9 mouse cellular contexts compared by ENCODE assay signal in the genomic region with DNA sequence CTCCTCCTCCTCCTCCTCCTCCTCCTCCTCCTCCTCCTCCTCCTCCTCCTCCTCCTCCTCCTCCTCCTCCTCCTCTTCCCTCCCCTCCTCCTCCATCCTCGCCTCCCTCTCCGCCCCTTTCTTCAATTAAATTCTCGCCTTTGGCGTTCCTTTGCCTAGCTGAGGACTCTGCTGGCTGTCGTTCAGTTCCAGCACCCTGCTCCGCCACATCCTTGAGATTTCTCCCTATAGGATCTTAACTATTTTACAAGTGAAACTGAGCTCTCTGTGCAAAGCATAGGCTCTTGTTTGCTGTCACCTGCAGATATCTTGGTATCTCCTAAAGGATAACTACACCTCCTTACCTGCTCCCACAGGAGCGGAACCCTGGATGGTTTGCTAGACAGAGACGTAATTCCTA.
DNase-seq lines count a peak whose midpoint lies in the region; ATAC-seq lines count a peak whose summit lies in the region.
"Had no signal": no experiment of that assay in that cellular context is flagged by ENCODE, and none has a peak within 500 bp of the region (broad histone marks: within the 10 kb centered on the region; RNA-seq: fewer than 3 reads in every experiment).

No protein-coding gene starts in this region.

- WGBS in kidney, embryonic 14.5 days = 25% methylated on average over 4 of the region's 8 CpGs
- 18% methylated on average over 7 of the region's 8 CpGs for WGBS in embryonic facial prominence, embryonic 12.5 days
- 24% methylated on average over 6 of the region's 8 CpGs for WGBS in hindbrain, embryonic 15.5 days
- WGBS in midbrain, embryonic 14.5 days = 19% methylated on average over 7 of the region's 8 CpGs

- H3K36me3 ChIP-seq in kidney, embryonic 14.5 days (ENCODE audit: control insufficient read depth, insufficient read depth, low read length) = no peaks in the 10 kb centered on the region
- no peaks in the 10 kb centered on the region for H3K36me3 ChIP-seq in embryonic facial prominence, embryonic 12.5 days
- no peaks in the 10 kb centered on the region for H3K36me3 ChIP-seq in hindbrain, embryonic 15.5 days
- no peaks in the 10 kb centered on the region for H3K36me3 ChIP-seq in midbrain, embryonic 14.5 days (ENCODE audit: control insufficient read depth, insufficient read depth, low read length)

- peak overlapping the region; percentile 43 for H3K4me3 ChIP-seq in kidney, embryonic 14.5 days (ENCODE audit: low read length)
- H3K4me3 ChIP-seq in embryonic facial prominence, embryonic 12.5 days = peak overlapping the region; percentile 46
- H3K4me3 ChIP-seq in hindbrain, embryonic 15.5 days = peak overlapping the region; percentile 36
- H3K4me3 ChIP-seq in midbrain, embryonic 14.5 days (replicated peaks; ENCODE audit: low read depth, low read length) = peak overlapping the region; percentile 30

- no peaks in the 10 kb centered on the region for H3K27me3 ChIP-seq in kidney, embryonic 14.5 days (ENCODE audit: control insufficient read depth, insufficient read depth, low read length)
- no peaks in the 10 kb centered on the region for H3K27me3 ChIP-seq in embryonic facial prominence, embryonic 12.5 days
- H3K27me3 ChIP-seq in hindbrain, embryonic 15.5 days = no peaks in the 10 kb centered on the region
- H3K27me3 ChIP-seq in midbrain, embryonic 14.5 days (ENCODE audit: control insufficient read depth, insufficient read depth, low read length) = no peaks in the 10 kb centered on the region
- H3K27me3 ChIP-seq: Patski had no signal

- DNase-seq in kidney, postnatal 10 days = no peak
- peak; percentile 45 for DNase-seq in midbrain, embryonic 14.5 days
- DNase-seq in layer of hippocampus, adult 8-10 months (ENCODE audit: low spot score in 2 of 2) = no peak
- DNase-seq in right cerebral cortex, adult 2 months (ENCODE audit: low spot score in 2 of 2) = no peak

- peak overlapping the region; percentile 83 for H3K4me2 ChIP-seq in kidney, embryonic 14.5 days (replicated peaks; ENCODE audit: low read depth, low read length)
- peak overlapping the region; percentile 78 for H3K4me2 ChIP-seq in embryonic facial prominence, embryonic 12.5 days (replicated peaks)
- peak overlapping the region; percentile 69 for H3K4me2 ChIP-seq in hindbrain, embryonic 15.5 days
- H3K4me2 ChIP-seq in midbrain, embryonic 14.5 days (ENCODE audit: low read length) = peak overlapping the region; percentile 71

- ATAC-seq in kidney, embryonic 14.5 days (ENCODE audit: low FRiP score, low TSS enrichment) = peak; percentile 47; the same call in 1 of the 2 replicates
- ATAC-seq in embryonic facial prominence, embryonic 12.5 days (ENCODE audit: insufficient number of reproducible peaks, insufficient read depth, low FRiP score, low TSS enrichment) = no peak
- ATAC-seq in hindbrain, embryonic 15.5 days (ENCODE audit: low FRiP score, low read depth) = no peak
- ATAC-seq in midbrain, embryonic 14.5 days (ENCODE audit: low FRiP score, low TSS enrichment) = no peak
- ATAC-seq in CD4-positive, CD25-positive, alpha-beta regulatory T cell, adult 4 months = no peak

- H3K9ac ChIP-seq in kidney, embryonic 14.5 days (ENCODE audit: low read depth, low read length) = 0 out of 2 replicates have a peak overlapping the region, but pooled peaks have one; percentile 7
- peak overlapping the region; percentile 55; the same call in 1 of the 2 replicates for H3K9ac ChIP-seq in embryonic facial prominence, embryonic 12.5 days
- H3K9ac ChIP-seq in hindbrain, embryonic 15.5 days = no peak overlapping the region
- H3K9ac ChIP-seq in midbrain, embryonic 14.5 days (replicated peaks; ENCODE audit: low read length) = no peak overlapping the region

- no peak overlapping the region for H3K27ac ChIP-seq in kidney, embryonic 14.5 days (ENCODE audit: low read depth, low read length)
- peak overlapping the region; percentile 79 for H3K27ac ChIP-seq in embryonic facial prominence, embryonic 12.5 days
- H3K27ac ChIP-seq in hindbrain, embryonic 15.5 days (replicated peaks) = no peak overlapping the region
- no peak overlapping the region for H3K27ac ChIP-seq in midbrain, embryonic 14.5 days (replicated peaks; ENCODE audit: low read depth, low read length)

- H3K4me1 ChIP-seq in kidney, embryonic 14.5 days (ENCODE audit: control insufficient read depth, insufficient read depth, low read length) = peaks cover 14% of the 10 kb centered on the region
- peaks cover 17% of the 10 kb centered on the region for H3K4me1 ChIP-seq in embryonic facial prominence, embryonic 12.5 days
- peaks cover 28% of the 10 kb centered on the region for H3K4me1 ChIP-seq in hindbrain, embryonic 15.5 days (replicated peaks)
- H3K4me1 ChIP-seq in midbrain, embryonic 14.5 days (ENCODE audit: control insufficient read depth, insufficient read depth, low read length) = peaks cover 12% of the 10 kb centered on the region; the same call in 1 of the 2 replicates

- H3K9me3 ChIP-seq in kidney, embryonic 14.5 days (ENCODE audit: control insufficient read depth, low read length) = no peaks in the 10 kb centered on the region
- no peaks in the 10 kb centered on the region for H3K9me3 ChIP-seq in embryonic facial prominence, embryonic 12.5 days
- H3K9me3 ChIP-seq in hindbrain, embryonic 15.5 days = no peaks in the 10 kb centered on the region
- H3K9me3 ChIP-seq in midbrain, embryonic 14.5 days (ENCODE audit: control insufficient read depth, low read length) = no peaks in the 10 kb centered on the region

Comparison
In these comparisons a context has a peak if more than half of its experiments do, and no peak if none do; other contexts are left out.
1. H3K9ac ChIP-seq: peak in kidney, embryonic 14.5 days (single experiment) and embryonic facial prominence, embryonic 12.5 days (single experiment); none in hindbrain, embryonic 15.5 days (single experiment) and midbrain, embryonic 14.5 days (single experiment).
2. Peak in every context shown above with its lines, with median percentiles within 50 percentile points of each other: H3K4me2 ChIP-seq and H3K4me3 ChIP-seq.